Mouse (Mus musculus): Measurements from ENCODE around the gene Minar1. TPM values are rescaled to one million over a fixed set of nuclear protein-coding genes. Genes with fewer than 3 reads are reported as not detected.

Minar1 gene
- 8.3 and 9.6 TPM in 2 replicates for polyA plus RNA-seq (2015; fragmentation: Nextera tagmentation; extraction: Ambion mirVana)

DNA sequence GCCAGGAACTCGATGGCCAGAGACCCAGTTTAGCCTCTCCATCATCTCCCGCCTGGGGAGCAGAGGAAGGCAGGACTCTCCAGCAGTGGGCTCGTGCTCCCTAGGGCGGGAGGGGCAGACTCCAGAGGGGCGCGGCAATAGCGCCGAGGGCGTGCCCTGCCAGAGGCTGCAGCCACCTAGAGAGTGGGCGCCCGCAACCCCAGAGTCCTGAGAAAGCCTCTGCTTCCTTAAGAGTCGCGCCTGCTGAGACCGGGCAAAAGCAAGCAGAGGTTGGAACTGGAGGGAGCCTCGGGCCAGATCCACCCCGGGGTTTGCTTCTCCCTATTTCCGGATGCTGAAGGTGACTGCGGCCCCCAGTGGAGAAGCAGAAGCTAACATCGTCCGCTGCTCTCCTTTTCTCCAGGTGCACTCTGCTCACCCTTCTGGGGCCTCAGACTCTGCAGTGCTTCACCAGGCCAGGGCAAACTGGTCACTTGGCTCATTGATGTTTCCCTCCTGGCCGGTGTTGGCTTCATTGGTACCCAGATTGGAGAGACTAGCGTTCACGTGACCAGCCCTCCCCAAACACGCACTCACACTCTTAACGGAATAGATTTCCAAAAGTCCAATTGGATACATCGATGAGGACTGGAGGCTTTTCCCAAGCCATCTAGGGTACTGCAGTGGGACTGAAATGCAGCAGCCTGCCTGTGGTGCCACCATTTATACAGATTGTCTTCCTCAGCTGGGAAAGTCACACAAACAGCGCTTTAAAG lies at the start of gene Minar1:
Gene Minar1, minus strand, starts transcription at position 120 of the 755 bp plus-strand sequence.

Other genes with a start within 250 kb of the Minar1 start
- gene Tmed3, start 81.9 kb upstream of the Minar1 start, polyA plus RNA-seq (2015; fragmentation: Nextera tagmentation; extraction: Ambion mirVana): 72.7 and 73.1 TPM in 2 replicates
- gene Ankrd34c, start 115.3 kb upstream of the Minar1 start, polyA plus RNA-seq (2015; fragmentation: Nextera tagmentation; extraction: Ambion mirVana): 1.3 and 1.6 TPM in 2 replicates

Data from neural tube, postnatal 0 days (tissue).